Mouse (Mus musculus) cerebellum, postnatal 10 days (tissue): ENCODE measurements around the gene Wnt11.
A peak's percentile ranks its signal among the peaks of the same experiment; 100 is the strongest.

Source experiments
- DNase-seq, 2 experiments: peaks; one replicate each; pipeline ENCODE4 v3.0.0; 2021; ENCODE audit warnings: mixed read lengths in 2 of 2

The Wnt11 gene

GRCm38 (mm10) chr7:98834711-98835321 is at the start of gene Wnt11:
Gene Wnt11, plus strand, starts transcription at chr7:98835112.
- peak; percentile 72 to 76 for DNase-seq

- DNase-seq = no peak
Measured at GRCm38 (mm10) chr7:98786792-98787612, 47.9 kb upstream of the Wnt11 start.

- DNase-seq = no peak
Measured at GRCm38 (mm10) chr7:98788721-98789120, 46.2 kb upstream of the Wnt11 start.

GRCm38 (mm10) chr7:98789121-98789520 is 45.8 kb upstream of the Wnt11 start:
- no peak for DNase-seq

- DNase-seq = peak; percentile 53 to 62
Measured at GRCm38 (mm10) chr7:98791864-98792263, 43.0 kb upstream of the Wnt11 start.

GRCm38 (mm10) chr7:98793811-98794210 is 41.1 kb upstream of the Wnt11 start:
- DNase-seq = no peak

- no peak for DNase-seq
Measured at GRCm38 (mm10) chr7:98794444-98794843, 40.5 kb upstream of the Wnt11 start.

- no peak for DNase-seq
Measured at GRCm38 (mm10) chr7:98795637-98796036, 39.3 kb upstream of the Wnt11 start.

GRCm38 (mm10) chr7:98797347-98798133 is 37.4 kb upstream of the Wnt11 start:
- no peak for DNase-seq

- DNase-seq = no peak
Measured at GRCm38 (mm10) chr7:98798134-98798417, 36.8 kb upstream of the Wnt11 start.

- no peak for DNase-seq
Measured at GRCm38 (mm10) chr7:98800435-98800834, 34.5 kb upstream of the Wnt11 start.

GRCm38 (mm10) chr7:98801086-98801485 is 33.8 kb upstream of the Wnt11 start:
- DNase-seq = no peak

GRCm38 (mm10) chr7:98803181-98803580 is 31.7 kb upstream of the Wnt11 start:
- no peak for DNase-seq

GRCm38 (mm10) chr7:98804841-98805772 is 29.8 kb upstream of the Wnt11 start:
- DNase-seq = peak; percentile 71 to 75

GRCm38 (mm10) chr7:98806961-98807360 is 28.0 kb upstream of the Wnt11 start:
- DNase-seq = peak in 1 of 2 experiments; percentile 30

- DNase-seq = no peak
Measured at GRCm38 (mm10) chr7:98809372-98809771, 25.5 kb upstream of the Wnt11 start.

- DNase-seq = no peak
Measured at GRCm38 (mm10) chr7:98810619-98811018, 24.3 kb upstream of the Wnt11 start.

- no peak for DNase-seq
Measured at GRCm38 (mm10) chr7:98820501-98820900, 14.4 kb upstream of the Wnt11 start.

GRCm38 (mm10) chr7:98822881-98823280 is 12.0 kb upstream of the Wnt11 start:
- no peak for DNase-seq

- DNase-seq = peak; percentile 70 to 84
Measured at GRCm38 (mm10) chr7:98823896-98824822, 10.8 kb upstream of the Wnt11 start.

- DNase-seq = no peak
Measured at GRCm38 (mm10) chr7:98828052-98828451, 6.9 kb upstream of the Wnt11 start.
